Mouse (Mus musculus) kidney, adult 2 months (tissue): ENCODE data around the gene Lhfpl2.

Source experiments
- CTCF ChIP-seq: fragments of 200-500 bp; conservative IDR thresholded peaks from 2 replicates; pipeline ENCODE4 v1.5.1; 2011; ENCODE audit warnings: low read depth, mild to moderate bottlenecking, control low read depth, low read length, moderate library complexity, mixed read lengths; ENCODE audit not compliant: insufficient read depth, insufficient read length
- POLR2A ChIP-seq: fragments of 200-500 bp; IDR thresholded peaks from one replicate; pipeline ENCODE4 v1.6.1; 2011; ENCODE audit warnings: low read depth, low read length, control low read depth

DNA sequence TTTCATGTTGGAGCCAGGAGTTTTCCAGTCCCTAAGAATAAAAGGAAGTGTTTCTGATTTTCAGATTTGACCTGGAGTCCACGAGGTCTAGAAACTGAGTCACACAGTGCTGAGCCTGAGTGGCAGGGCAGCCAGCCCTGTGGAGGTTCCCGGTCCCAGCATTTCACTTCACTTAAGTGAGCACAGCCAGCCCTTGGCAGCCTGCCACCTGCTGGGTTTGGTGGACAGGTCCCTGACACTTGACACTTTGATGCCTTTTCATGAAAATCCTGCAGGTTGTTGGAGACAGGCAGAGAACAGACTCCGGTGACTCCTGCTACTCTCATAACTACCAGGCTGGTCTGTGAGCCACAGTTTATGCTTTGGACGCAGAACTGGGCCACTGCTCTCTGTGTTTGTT is 57.9 kb downstream of the Lhfpl2 start:
- no peak for TF ChIP-seq POLR2A
- TF ChIP-seq CTCF, result no peak
